Mouse (Mus musculus) urinary bladder, adult 2 months (tissue): ENCODE measurements around the gene Erg28. TPM values are rescaled to one million over a fixed set of nuclear protein-coding genes. Genes with fewer than 3 reads are reported as not detected.

Experiments
- DNase-seq: peaks from one replicate; pipeline ENCODE4 v3.0.0; 2022; ENCODE audit warnings: low spot score
- polyA plus RNA-seq: library from polyadenylated mRNA; depleted of rRNA; stranded (reverse); fragments of >200 nt; gene quantifications from 2 replicates; pipeline ENCODE4 v1.2.3, GENCODE M21; 2012; rRNA removed

The Erg28 gene
- polyA plus RNA-seq, 1 experiment: 60.2 TPM

DNA sequence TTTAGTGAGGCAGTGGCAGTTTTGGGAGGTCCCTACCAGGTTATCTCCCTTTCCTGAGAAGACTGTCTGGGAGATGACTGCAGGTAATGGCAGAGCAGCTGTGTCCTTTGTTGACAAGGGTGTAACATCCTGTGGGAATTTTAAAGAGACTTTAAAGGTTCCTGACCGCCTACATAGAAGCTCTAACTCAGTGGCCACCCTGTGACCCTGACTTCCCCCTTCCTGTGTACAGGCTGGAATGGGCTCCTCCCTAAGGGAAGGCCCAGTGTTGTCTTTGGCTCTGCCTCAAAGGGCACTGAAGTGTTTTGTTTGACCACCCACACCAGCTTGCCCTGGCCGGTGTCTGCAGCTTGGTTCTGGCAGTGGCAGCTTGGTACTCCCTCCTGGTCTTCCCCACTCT lies 10.8 kb downstream of the Erg28 start:
- DNase-seq: no peak

- DNase-seq: no peak
These were observed 12.7 kb downstream of the Erg28 start for GRCm38 (mm10) chr12:85811676-85812075.

DNA sequence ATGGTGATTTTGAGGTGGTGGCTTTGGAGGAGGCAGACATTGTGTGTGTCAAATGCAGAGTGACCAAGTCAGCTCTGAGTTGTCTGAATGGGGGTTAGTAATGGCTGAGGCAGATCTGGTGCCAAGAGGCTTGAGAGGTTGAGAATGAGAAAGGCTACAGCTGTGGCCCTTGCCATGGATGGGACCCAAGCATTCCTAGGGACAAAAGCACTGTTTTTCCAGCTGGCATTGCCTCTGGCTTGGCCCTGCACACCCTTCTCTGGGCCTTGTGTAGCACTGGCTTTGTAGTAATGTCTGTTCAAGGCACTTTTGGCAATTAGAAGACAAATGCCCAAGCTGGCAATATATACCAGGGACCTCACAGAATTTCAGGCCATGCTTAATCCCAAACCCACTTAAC lies 13.4 kb downstream of the Erg28 start:
- no peak for DNase-seq

DNA sequence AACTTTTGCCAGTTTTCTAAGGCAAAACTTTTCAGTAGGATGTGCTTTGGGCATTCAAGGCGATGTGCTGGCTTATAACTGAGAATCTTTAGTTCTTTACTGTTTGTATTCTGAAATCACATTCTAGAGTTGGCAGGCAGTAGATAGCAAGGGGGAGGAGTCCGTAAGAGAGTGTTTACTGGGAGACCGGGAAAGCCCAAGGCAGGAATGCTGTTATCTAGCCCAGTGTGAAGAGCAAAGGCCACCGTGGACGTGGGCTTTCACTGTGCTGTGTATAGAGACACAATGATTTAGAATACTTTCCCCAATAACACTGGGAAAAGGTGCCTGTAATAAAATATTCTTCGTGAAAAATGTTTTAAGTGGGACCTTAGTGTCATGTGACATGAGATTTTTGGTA lies 14.6 kb downstream of the Erg28 start:
- no peak for DNase-seq

DNA sequence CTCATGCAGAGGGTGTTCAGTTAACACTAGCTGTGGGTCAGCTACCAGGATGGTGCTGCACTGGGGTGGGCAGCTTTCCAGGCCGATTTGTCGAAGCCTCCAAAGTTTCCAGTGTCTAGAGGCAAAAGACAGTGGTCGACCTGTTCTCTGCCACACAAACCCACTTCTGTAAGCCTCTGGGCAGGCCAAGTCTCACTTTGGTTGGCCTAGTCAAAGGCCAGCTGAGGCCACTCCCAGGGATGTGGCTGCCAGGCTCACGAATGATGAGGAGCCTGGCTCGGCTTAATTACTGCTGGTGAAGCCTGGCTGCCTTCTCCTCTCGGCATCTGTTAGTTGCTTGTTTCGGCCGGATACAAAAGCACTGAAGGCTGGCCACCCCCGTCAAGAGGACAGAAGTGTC lies 24.3 kb downstream of the Erg28 start:
- no peak for DNase-seq

DNA sequence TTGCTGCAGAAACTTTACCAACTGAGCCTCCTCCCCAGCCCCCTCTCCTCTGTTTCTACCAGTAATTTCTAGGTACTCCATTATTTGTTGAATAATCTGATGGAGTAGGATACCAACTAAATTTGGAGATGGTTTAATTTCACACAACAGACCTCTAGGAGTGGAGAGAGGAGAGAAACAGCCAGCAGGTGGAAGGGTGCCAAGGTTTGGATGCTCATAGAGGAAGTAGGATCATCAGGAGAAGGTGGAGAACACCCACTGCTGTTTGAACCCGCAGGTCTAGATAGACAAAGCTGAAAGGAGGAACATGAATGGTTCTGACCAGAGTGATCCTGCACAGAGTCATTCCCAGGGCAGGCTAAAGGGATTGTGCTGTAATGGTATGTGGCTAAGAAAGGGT lies 28.8 kb downstream of the Erg28 start:
- no peak for DNase-seq

DNA sequence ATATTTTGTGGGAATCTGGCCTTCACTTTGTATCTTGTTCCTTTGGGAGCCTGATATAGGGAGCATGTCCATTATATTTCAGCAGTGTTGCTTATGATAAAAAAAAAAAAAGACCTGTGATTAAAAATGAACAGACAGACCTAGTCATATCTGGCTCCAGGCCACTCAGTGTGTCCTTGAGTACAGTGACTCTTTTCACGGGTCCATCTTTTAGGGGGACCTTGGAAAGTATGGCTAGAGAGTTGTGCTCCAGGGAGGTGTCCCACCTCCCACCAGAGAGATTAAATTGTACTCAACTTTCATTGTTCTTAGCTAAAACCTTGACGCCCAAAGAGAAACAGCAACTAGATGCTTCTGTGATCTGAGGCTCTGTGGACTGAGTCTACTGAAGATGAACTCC lies 30.3 kb downstream of the Erg28 start:
- DNase-seq: no peak

- DNase-seq: no peak
These were observed 31.5 kb downstream of the Erg28 start for GRCm38 (mm10) chr12:85792821-85793346.

GRCm38 (mm10) chr12:85792158-85792557 lies 32.2 kb downstream of the Erg28 start:
- no peak for DNase-seq

DNA sequence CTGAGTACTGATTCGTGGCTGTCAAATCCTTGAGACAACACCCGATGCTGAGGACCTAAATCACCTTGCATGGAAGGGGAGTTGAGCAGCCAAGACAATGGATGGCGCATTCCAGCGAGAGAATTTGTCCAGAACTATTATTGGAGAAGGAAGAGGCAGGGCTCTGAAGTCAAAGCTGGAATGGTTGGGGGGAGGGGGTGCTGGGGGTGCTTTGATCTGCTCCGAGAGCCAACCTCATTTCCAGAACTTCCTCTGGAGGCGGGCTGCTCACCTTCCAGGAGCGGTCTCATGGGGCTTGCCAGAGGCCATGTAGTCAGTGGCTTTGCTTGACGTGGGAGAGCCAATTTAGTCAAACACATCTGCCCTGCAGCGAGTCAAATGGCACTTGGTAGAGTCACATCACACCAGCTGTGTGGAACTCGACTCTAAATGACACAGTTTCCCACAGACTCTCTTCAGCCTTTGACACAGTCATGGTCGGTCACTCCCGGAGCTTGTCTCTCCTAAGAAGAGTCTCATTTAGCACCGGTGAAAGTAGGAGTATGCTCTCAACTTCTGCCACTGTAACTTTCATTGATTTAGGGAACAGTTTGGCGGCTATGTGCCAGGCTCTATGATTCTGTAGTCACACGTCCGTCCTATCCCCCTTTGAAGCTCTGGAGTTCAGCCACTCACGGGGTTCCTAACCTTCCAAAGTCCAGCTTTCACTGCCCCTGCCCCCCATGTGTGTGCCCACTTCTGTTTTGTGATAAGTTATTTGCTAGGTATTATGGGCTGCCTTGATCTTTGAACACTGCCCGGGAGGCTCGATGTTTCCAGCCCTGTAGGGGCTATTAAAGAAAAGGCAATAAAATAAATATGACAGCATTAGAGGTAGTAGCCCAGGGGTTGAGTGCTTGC lies 39.2 kb downstream of the Erg28 start:
- DNase-seq: no peak

- no peak for DNase-seq
These were observed 42.7 kb downstream of the Erg28 start for GRCm38 (mm10) chr12:85781606-85782005.

- no peak for DNase-seq
These were observed 44.6 kb downstream of the Erg28 start for GRCm38 (mm10) chr12:85779707-85780106.

DNA sequence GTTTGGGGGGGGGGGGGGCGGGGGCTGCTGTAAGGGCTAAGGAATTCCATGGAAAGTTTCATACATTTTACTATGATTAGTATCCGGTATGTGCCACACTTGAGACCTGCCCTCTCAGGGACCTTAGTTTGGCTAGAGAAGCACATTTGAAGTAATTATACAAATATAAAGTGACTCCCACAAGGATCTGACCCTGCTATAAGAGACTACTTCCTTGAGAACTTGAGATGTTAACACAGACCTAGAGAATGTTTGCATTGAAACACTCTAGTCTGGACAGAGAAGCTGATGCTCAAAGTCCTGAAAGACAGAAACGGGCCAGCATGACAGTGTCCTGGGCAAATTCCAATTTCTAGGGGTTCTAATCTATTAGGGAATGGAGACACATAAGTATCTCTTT lies 45.4 kb downstream of the Erg28 start:
- DNase-seq: no peak

DNA sequence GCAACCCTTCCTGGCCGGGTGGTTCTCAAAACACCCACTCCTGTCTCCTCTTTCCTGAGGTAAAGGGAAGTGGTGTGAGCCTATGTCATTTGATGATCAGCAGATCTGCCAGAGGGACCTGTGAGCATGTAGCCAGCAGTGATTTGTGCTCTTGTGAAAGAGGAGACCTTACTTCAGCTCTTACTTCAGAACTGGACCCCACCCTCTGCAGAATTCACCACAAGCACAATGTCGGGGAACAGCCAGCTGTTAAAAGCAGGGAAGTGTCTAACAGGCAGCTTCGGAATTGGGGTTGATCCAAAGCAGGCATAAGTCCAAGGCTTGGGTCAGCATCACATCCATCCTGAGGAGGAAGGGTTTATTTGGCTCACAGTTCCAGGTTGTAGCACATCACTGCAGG lies 53.0 kb downstream of the Erg28 start:
- DNase-seq: no peak

GRCm38 (mm10) chr12:85767750-85768149 lies 56.6 kb downstream of the Erg28 start:
- DNase-seq: no peak

- no peak for DNase-seq
These were observed 58.1 kb downstream of the Erg28 start for GRCm38 (mm10) chr12:85766287-85766686.

Other genes with a start within 250 kb of the Erg28 start
- gene Jdp2, start 225.5 kb downstream of the Erg28 start, polyA plus RNA-seq: 20.3 and 27.1 TPM in 2 replicates
- 4.0 and 4.9 TPM in 2 replicates for gene Batf, start 137.9 kb downstream of the Erg28 start, polyA plus RNA-seq
- 5.9 and 6.0 TPM in 2 replicates for gene Flvcr2, start 78.0 kb downstream of the Erg28 start, polyA plus RNA-seq
- 7.3 and 9.3 TPM in 2 replicates for gene Ttll5, start 109 bp upstream of the Erg28 start, polyA plus RNA-seq